10 mouse cellular contexts compared by ENCODE assay signal in the genomic region with DNA sequence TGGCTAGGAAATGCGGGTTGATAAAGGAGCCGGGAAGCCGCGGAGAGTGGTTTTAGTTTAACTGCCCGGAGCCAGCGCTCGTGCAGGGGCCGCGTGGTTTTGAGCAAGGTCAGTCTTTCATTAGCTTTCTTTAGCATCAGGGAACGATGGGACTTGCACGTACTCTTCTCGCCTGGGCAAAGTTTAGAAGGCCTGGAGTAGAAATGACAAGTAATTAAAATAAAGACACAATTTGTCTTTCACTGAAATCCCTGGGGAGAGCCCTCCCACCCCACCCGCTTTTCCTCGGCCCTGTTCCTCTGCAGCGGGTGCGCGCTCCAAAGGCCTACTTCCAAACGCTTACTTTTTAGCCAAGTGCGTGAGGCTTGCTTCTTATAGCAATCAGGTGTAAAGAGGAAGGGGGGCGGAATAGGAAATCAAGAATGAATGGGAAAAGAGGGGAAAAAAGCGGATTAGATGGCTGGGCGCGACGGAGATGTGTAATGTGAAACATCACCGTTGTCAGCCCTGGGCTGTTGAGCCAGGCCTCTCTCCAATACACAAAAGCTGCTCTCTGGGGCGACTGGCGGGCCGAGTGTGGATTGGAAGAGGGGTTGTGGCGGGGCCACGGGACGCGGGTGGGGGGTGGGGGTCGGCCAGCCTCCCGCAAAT. TPM values are rescaled to one million over a fixed set of nuclear protein-coding genes. Genes with fewer than 3 reads are reported as not detected.
DNase-seq lines count a peak whose midpoint lies in the region; ATAC-seq lines count a peak whose summit lies in the region.
"Had no signal": no experiment of that assay in that cellular context is flagged by ENCODE, and none has a peak within 500 bp of the region (broad histone marks: within the 10 kb centered on the region; RNA-seq: fewer than 3 reads in every experiment).

No protein-coding gene starts in this region.

- peak overlapping the region; percentile 9; the same call in 1 of the 2 replicates for H3K4me3 ChIP-seq in forebrain, embryonic 10.5 days
- H3K4me3 ChIP-seq in forebrain, embryonic 12.5 days (replicated peaks) = no peak overlapping the region; the same call in 1 of the 2 replicates
- no peak overlapping the region for H3K4me3 ChIP-seq in neural tube, embryonic 15.5 days (replicated peaks)
- H3K4me3 ChIP-seq in limb, embryonic 15.5 days = peak overlapping the region; percentile 2; the same call in 1 of the 2 replicates
- H3K4me3 ChIP-seq: hindbrain, embryonic 15.5 days had no signal

- ATAC-seq in forebrain, embryonic 12.5 days (ENCODE audit: low FRiP score) = no peak
- ATAC-seq in neural tube, embryonic 15.5 days (ENCODE audit: low FRiP score) = no peak
- no peak for ATAC-seq in limb, embryonic 15.5 days (ENCODE audit: insufficient number of reproducible peaks, low FRiP score, low TSS enrichment, low read depth)
- ATAC-seq in inflammation-experienced regulatory T-cells, adult 6 months = no peak

- no peaks in the 10 kb centered on the region for H3K9me3 ChIP-seq in forebrain, embryonic 10.5 days
- no peaks in the 10 kb centered on the region for H3K9me3 ChIP-seq in forebrain, embryonic 12.5 days
- H3K9me3 ChIP-seq in neural tube, embryonic 15.5 days (replicated peaks) = no peaks in the 10 kb centered on the region
- no peaks in the 10 kb centered on the region for H3K9me3 ChIP-seq in limb, embryonic 15.5 days
- H3K9me3 ChIP-seq: hindbrain, embryonic 15.5 days had no signal

- peaks cover 100% of the 10 kb centered on the region for H3K27me3 ChIP-seq in forebrain, embryonic 10.5 days (ENCODE audit: poor library complexity, severe bottlenecking)
- peaks cover 91% of the 10 kb centered on the region for H3K27me3 ChIP-seq in forebrain, embryonic 12.5 days
- peaks cover 81% of the 10 kb centered on the region for H3K27me3 ChIP-seq in neural tube, embryonic 15.5 days (replicated peaks)
- H3K27me3 ChIP-seq in limb, embryonic 15.5 days = peaks cover 90% of the 10 kb centered on the region

- no peaks in the 10 kb centered on the region for H3K36me3 ChIP-seq in forebrain, embryonic 10.5 days (replicated peaks)
- H3K36me3 ChIP-seq in forebrain, embryonic 12.5 days (replicated peaks) = no peaks in the 10 kb centered on the region
- H3K36me3 ChIP-seq in neural tube, embryonic 15.5 days = no peaks in the 10 kb centered on the region
- no peaks in the 10 kb centered on the region for H3K36me3 ChIP-seq in limb, embryonic 15.5 days
- H3K36me3 ChIP-seq: hindbrain, embryonic 15.5 days had no signal

- under 1% methylated on average over 34 of the region's 34 CpGs for WGBS in forebrain, embryonic 10.5 days
- under 1% methylated on average over 34 of the region's 34 CpGs for WGBS in forebrain, embryonic 12.5 days
- 1% methylated on average over 34 of the region's 34 CpGs for WGBS in neural tube, embryonic 15.5 days
- 2% methylated on average over 34 of the region's 34 CpGs for WGBS in limb, embryonic 15.5 days

- peak; percentile 61 for DNase-seq in forebrain, embryonic 10.5 days (ENCODE audit: extremely low spot score, low spot score)
- DNase-seq in neural tube, embryonic 10.5 days (ENCODE audit: extremely low spot score, low spot score) = peak; percentile 76
- DNase-seq in right cerebral cortex, postnatal 4 days = no peak
- DNase-seq in urinary bladder, postnatal 25 days (ENCODE audit: low spot score) = no peak
- DNase-seq: right cerebral cortex, postnatal 25 days had no signal

- H3K9ac ChIP-seq in forebrain, embryonic 12.5 days = no peak overlapping the region
- H3K9ac ChIP-seq in neural tube, embryonic 15.5 days (replicated peaks) = no peak overlapping the region
- H3K9ac ChIP-seq in limb, embryonic 15.5 days = no peak overlapping the region
- H3K9ac ChIP-seq: hindbrain, embryonic 15.5 days had no signal

- H3K4me1 ChIP-seq in forebrain, embryonic 10.5 days = peaks cover 62% of the 10 kb centered on the region
- peaks cover 33% of the 10 kb centered on the region for H3K4me1 ChIP-seq in forebrain, embryonic 12.5 days
- peaks cover 20% of the 10 kb centered on the region for H3K4me1 ChIP-seq in neural tube, embryonic 15.5 days
- H3K4me1 ChIP-seq in limb, embryonic 15.5 days = peaks cover 31% of the 10 kb centered on the region

- no peak overlapping the region for H3K4me2 ChIP-seq in forebrain, embryonic 12.5 days
- no peak overlapping the region for H3K4me2 ChIP-seq in neural tube, embryonic 15.5 days
- no peak overlapping the region for H3K4me2 ChIP-seq in limb, embryonic 15.5 days
- H3K4me2 ChIP-seq: hindbrain, embryonic 15.5 days had no signal

- H3K27ac ChIP-seq in forebrain, embryonic 10.5 days = no peak overlapping the region
- H3K27ac ChIP-seq in forebrain, embryonic 12.5 days = no peak overlapping the region
- H3K27ac ChIP-seq in neural tube, embryonic 15.5 days (replicated peaks) = no peak overlapping the region
- H3K27ac ChIP-seq in limb, embryonic 15.5 days = no peak overlapping the region
- H3K27ac ChIP-seq: hindbrain, embryonic 15.5 days had no signal

RNA-seq across cellular contexts. Expression of a gene that starts 17.4 kb away (rescaled TPM):
- 11.1 and 15.3 TPM in 2 replicates for polyA plus RNA-seq in forebrain, embryonic 10.5 days (2016; fragmentation: Nextera tagmentation; extraction: Ambion mirVana)
- polyA plus RNA-seq in forebrain, embryonic 12.5 days (2016; fragmentation: Nextera tagmentation; extraction: Ambion mirVana) = 15.9 and 28.3 TPM in 2 replicates
- 5.1 and 5.2 TPM in 2 replicates for polyA plus RNA-seq in neural tube, embryonic 15.5 days (2015; fragmentation: Nextera tagmentation; extraction: Ambion mirVana)
- polyA plus RNA-seq in limb, embryonic 15.5 days (2015; fragmentation: Nextera tagmentation; extraction: Ambion mirVana) = 9.1 and 19.7 TPM in 2 replicates
- polyA plus RNA-seq in inflammation-experienced regulatory T-cells, adult 6 months (2017; shearing (Covaris generic)) = under 1 TPM in 1 of 3 experiments, not detected in 2; 0.19 TPM

Comparison
In these comparisons a context has a peak if more than half of its experiments do, and no peak if none do; other contexts are left out.
1. H3K4me3 ChIP-seq: peak in forebrain, embryonic 10.5 days (single experiment) and limb, embryonic 15.5 days (single experiment); none in forebrain, embryonic 12.5 days (single experiment) and neural tube, embryonic 15.5 days (single experiment).
2. DNase-seq: peak in forebrain, embryonic 10.5 days (single experiment) and neural tube, embryonic 10.5 days (single experiment); none in right cerebral cortex, postnatal 4 days (single experiment) and urinary bladder, postnatal 25 days (single experiment).